Mouse (Mus musculus): Measurements from ENCODE around the gene Ica1. TPM values are rescaled to one million over a fixed set of nuclear protein-coding genes. Genes with fewer than 3 reads are reported as not detected.

Gene Ica1
- total and polyA plus RNA-seq, 3 experiments: 3.0 to 13.6 (median 3.5) TPM

DNA sequence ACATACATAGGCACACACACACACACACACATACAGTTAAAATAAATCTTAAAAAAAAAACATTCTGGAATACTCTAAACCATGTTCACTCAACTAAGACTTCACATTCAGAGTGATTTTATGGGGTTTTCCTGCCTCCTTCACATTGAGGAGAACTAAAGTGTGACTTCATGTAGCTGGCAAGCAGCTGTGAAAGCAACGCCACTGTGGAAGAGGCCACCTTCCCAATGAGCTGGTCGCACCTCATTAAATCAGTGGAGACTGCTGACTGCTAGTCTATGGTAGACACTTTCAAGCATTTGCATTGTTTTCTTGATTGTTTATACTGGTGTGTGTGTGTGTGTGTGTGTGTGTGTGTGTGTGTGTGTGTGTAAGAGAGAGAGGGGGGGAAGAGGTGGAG lies 38.2 kb downstream of the Ica1 start:
- Histone ChIP-seq H3K27me3 (ENCODE audit: insufficient read depth, low read length) (no peaks in the 10 kb centered on the region), H3K36me3 (replicated peaks) (no peaks in the 10 kb centered on the region), H3K4me3 (ENCODE audit: low read depth, low read length) (no peak overlapping the region), H3K4me1 (ENCODE audit: insufficient read depth, low read depth, low read length) (peaks cover 26% of the 10 kb centered on the region), H3K9me3 (replicated peaks) (no peaks in the 10 kb centered on the region)
- ATAC-seq (ENCODE audit: extremely low read depth, insufficient number of reproducible peaks, low FRiP score, poor library complexity, severe bottlenecking) (no peak), DNase-seq (ENCODE audit: low spot score) (no peak)
- no peak for TF ChIP-seq CTCF (IDR thresholded peaks at IDR 0.05; ENCODE audit: low read depth, low read length)
- no peak for TF ChIP-seq GATA2 (IDR thresholded peaks at IDR 0.05; ENCODE audit: borderline replicate concordance, low read depth, low read length)
- TF ChIP-seq POLR2AphosphoS5 (IDR thresholded peaks at IDR 0.05; ENCODE audit: insufficient replicate concordance, low read depth, low read length): no peak
- TF ChIP-seq GATA1 (IDR thresholded peaks at IDR 0.05; ENCODE audit: borderline replicate concordance, low read length): no peak
- no peak for TF ChIP-seq TAL1 (conservative IDR thresholded peaks at IDR 0.05; ENCODE audit: low read depth, low read length)

GRCm38 (mm10) chr6:8738396-8738795 lies 39.9 kb downstream of the Ica1 start:
- no peak for ATAC-seq (ENCODE audit: extremely low read depth, insufficient number of reproducible peaks, low FRiP score, poor library complexity, severe bottlenecking)
- Histone ChIP-seq H3K4me3 (ENCODE audit: low read depth, low read length) (no peak overlapping the region), H3K36me3 (replicated peaks) (no peaks in the 10 kb centered on the region), H3K27me3 (ENCODE audit: insufficient read depth, low read length) (no peaks in the 10 kb centered on the region), H3K9me3 (replicated peaks) (no peaks in the 10 kb centered on the region), H3K4me1 (ENCODE audit: insufficient read depth, low read depth, low read length) (peaks cover 32% of the 10 kb centered on the region)
- no peak for DNase-seq (ENCODE audit: low spot score)
- TF ChIP-seq GATA2 (IDR thresholded peaks at IDR 0.05; ENCODE audit: borderline replicate concordance, low read depth, low read length) (no peak), CTCF (IDR thresholded peaks at IDR 0.05; ENCODE audit: low read depth, low read length) (no peak), POLR2AphosphoS5 (IDR thresholded peaks at IDR 0.05; ENCODE audit: insufficient replicate concordance, low read depth, low read length) (no peak), GATA1 (IDR thresholded peaks at IDR 0.05; ENCODE audit: borderline replicate concordance, low read length) (no peak)

- H3K36me3 ChIP-seq (replicated peaks): no peaks in the 10 kb centered on the region
- H3K9me3 ChIP-seq (replicated peaks): no peaks in the 10 kb centered on the region
- peaks cover 30% of the 10 kb centered on the region for H3K4me1 ChIP-seq (ENCODE audit: insufficient read depth, low read depth, low read length)
- no peaks in the 10 kb centered on the region for H3K27me3 ChIP-seq (ENCODE audit: insufficient read depth, low read length)
- DNase-seq (ENCODE audit: low spot score) (no peak), ATAC-seq (ENCODE audit: extremely low read depth, insufficient number of reproducible peaks, low FRiP score, poor library complexity, severe bottlenecking) (no peak)
- no peak overlapping the region for H3K4me3 ChIP-seq (ENCODE audit: low read depth, low read length)
- TF ChIP-seq POLR2AphosphoS5 (IDR thresholded peaks at IDR 0.05; ENCODE audit: insufficient replicate concordance, low read depth, low read length): no peak
- TF ChIP-seq TAL1 (conservative IDR thresholded peaks at IDR 0.05; ENCODE audit: low read depth, low read length): no peak
- TF ChIP-seq GATA2 (IDR thresholded peaks at IDR 0.05; ENCODE audit: borderline replicate concordance, low read depth, low read length): no peak
- no peak for TF ChIP-seq GATA1 (IDR thresholded peaks at IDR 0.05; ENCODE audit: borderline replicate concordance, low read length)
- TF ChIP-seq CTCF (IDR thresholded peaks at IDR 0.05; ENCODE audit: low read depth, low read length): no peak
Measured at GRCm38 (mm10) chr6:8736493-8736820, 41.8 kb downstream of the Ica1 start.

- Histone ChIP-seq H3K36me3 (replicated peaks) (no peaks in the 10 kb centered on the region), H3K4me3 (ENCODE audit: low read depth, low read length) (no peak overlapping the region), H3K27me3 (ENCODE audit: insufficient read depth, low read length) (no peaks in the 10 kb centered on the region), H3K4me1 (ENCODE audit: insufficient read depth, low read depth, low read length) (peaks cover 32% of the 10 kb centered on the region), H3K9me3 (replicated peaks) (no peaks in the 10 kb centered on the region)
- no peak for TF ChIP-seq GATA1 (IDR thresholded peaks at IDR 0.05; ENCODE audit: borderline replicate concordance, low read length)
- no peak for TF ChIP-seq CTCF (IDR thresholded peaks at IDR 0.05; ENCODE audit: low read depth, low read length)
- TF ChIP-seq POLR2AphosphoS5 (IDR thresholded peaks at IDR 0.05; ENCODE audit: insufficient replicate concordance, low read depth, low read length): no peak
- TF ChIP-seq GATA2 (IDR thresholded peaks at IDR 0.05; ENCODE audit: borderline replicate concordance, low read depth, low read length): no peak
- TF ChIP-seq TAL1 (conservative IDR thresholded peaks at IDR 0.05; ENCODE audit: low read depth, low read length): no peak
- peak; percentile 70 for ATAC-seq (ENCODE audit: extremely low read depth, insufficient number of reproducible peaks, low FRiP score, poor library complexity, severe bottlenecking)
- no peak for DNase-seq (ENCODE audit: low spot score)
Measured at GRCm38 (mm10) chr6:8735657-8736492, 42.4 kb downstream of the Ica1 start.

GRCm38 (mm10) chr6:8735044-8735443 lies 43.2 kb downstream of the Ica1 start:
- H3K4me3 ChIP-seq (ENCODE audit: low read depth, low read length): no peak overlapping the region; the same call in 1 of the 2 replicates
- no peaks in the 10 kb centered on the region for H3K9me3 ChIP-seq (replicated peaks)
- no peak for ATAC-seq (ENCODE audit: extremely low read depth, insufficient number of reproducible peaks, low FRiP score, poor library complexity, severe bottlenecking)
- no peaks in the 10 kb centered on the region for H3K36me3 ChIP-seq (replicated peaks)
- TF ChIP-seq POLR2AphosphoS5 (IDR thresholded peaks at IDR 0.05; ENCODE audit: insufficient replicate concordance, low read depth, low read length) (no peak), GATA1 (IDR thresholded peaks at IDR 0.05; ENCODE audit: borderline replicate concordance, low read length) (no peak), TAL1 (conservative IDR thresholded peaks at IDR 0.05; ENCODE audit: low read depth, low read length) (no peak), CTCF (IDR thresholded peaks at IDR 0.05; ENCODE audit: low read depth, low read length) (no peak)
- no peak for DNase-seq (ENCODE audit: low spot score)
- H3K4me1 ChIP-seq (ENCODE audit: insufficient read depth, low read depth, low read length): peaks cover 35% of the 10 kb centered on the region
- no peaks in the 10 kb centered on the region for H3K27me3 ChIP-seq (ENCODE audit: insufficient read depth, low read length)

GRCm38 (mm10) chr6:8732492-8732891 lies 45.8 kb downstream of the Ica1 start:
- H3K4me3 ChIP-seq (ENCODE audit: low read depth, low read length): no peak overlapping the region
- no peak for TF ChIP-seq TAL1 (conservative IDR thresholded peaks at IDR 0.05; ENCODE audit: low read depth, low read length)
- TF ChIP-seq GATA1 (IDR thresholded peaks at IDR 0.05; ENCODE audit: borderline replicate concordance, low read length): no peak
- no peak for TF ChIP-seq GATA2 (IDR thresholded peaks at IDR 0.05; ENCODE audit: borderline replicate concordance, low read depth, low read length)
- TF ChIP-seq POLR2AphosphoS5 (IDR thresholded peaks at IDR 0.05; ENCODE audit: insufficient replicate concordance, low read depth, low read length): no peak
- no peak for TF ChIP-seq CTCF (IDR thresholded peaks at IDR 0.05; ENCODE audit: low read depth, low read length)
- no peak for ATAC-seq (ENCODE audit: extremely low read depth, insufficient number of reproducible peaks, low FRiP score, poor library complexity, severe bottlenecking)
- peaks cover 41% of the 10 kb centered on the region for H3K4me1 ChIP-seq (ENCODE audit: insufficient read depth, low read depth, low read length)
- H3K9me3 ChIP-seq (replicated peaks): no peaks in the 10 kb centered on the region
- DNase-seq (ENCODE audit: low spot score): no peak
- H3K27me3 ChIP-seq (ENCODE audit: insufficient read depth, low read length): no peaks in the 10 kb centered on the region
- no peaks in the 10 kb centered on the region for H3K36me3 ChIP-seq (replicated peaks)

All from G1E (cell line).